Mouse (Mus musculus) midbrain, postnatal 0 days (tissue): Measurements from ENCODE around the gene Tmprss6. TPM values are rescaled to one million over a fixed set of nuclear protein-coding genes. Genes with fewer than 3 reads are reported as not detected.
A peak's percentile ranks its signal among the peaks of the same experiment; 100 is the strongest.

Experiments used
- ATAC-seq: fragments of 200-750 bp; cut with Nextera tagmentation; 2 replicates; pipeline ENCODE4 v1.8.0; 2017; ENCODE audit warnings: moderate number of reproducible peaks, mild to moderate bottlenecking, moderate TSS enrichment, moderate library complexity; ENCODE audit not compliant: low FRiP score
- DNase-seq: peaks from one replicate; pipeline ENCODE4 v3.0.0-alpha.2; 2015; ENCODE audit warnings: low spot score
- H3K27ac ChIP-seq: fragments of 300-500 bp; sonication (generic); 2 replicates; pipeline ENCODE4 v1.5.1; 2014; ENCODE audit warnings: low read depth, mild to moderate bottlenecking, low read length, mixed read lengths
- H3K27me3 ChIP-seq: fragments of 300-500 bp; sonication (generic); 2 replicates; pipeline ENCODE4 v1.6.1; 2014; ENCODE audit warnings: low read length, control low read depth, mixed read lengths; ENCODE audit not compliant: insufficient read depth
- H3K36me3 ChIP-seq: fragments of 300-500 bp; sonication (generic); 2 replicates; pipeline ENCODE4 v1.6.1; 2014; ENCODE audit warnings: low read length, control low read depth, mixed read lengths; ENCODE audit not compliant: insufficient read depth
- H3K4me1 ChIP-seq: fragments of 300-500 bp; sonication (generic); 2 replicates; pipeline ENCODE4 v1.6.1; 2014; ENCODE audit warnings: mild to moderate bottlenecking, control low read depth, antibody characterized with exemption, low read length, mixed read lengths; ENCODE audit not compliant: insufficient read depth
- H3K4me2 ChIP-seq: fragments of 300-500 bp; sonication (generic); 2 replicates; pipeline ENCODE4 v1.6.1; 2014; ENCODE audit warnings: low read depth, mild to moderate bottlenecking, low read length, mixed read lengths; ENCODE audit not compliant: poor library complexity, severe bottlenecking
- H3K4me3 ChIP-seq: fragments of 300-500 bp; sonication (generic); 2 replicates; pipeline ENCODE4 v1.5.1; 2014; ENCODE audit warnings: low read depth, mild to moderate bottlenecking, low read length, moderate library complexity
- H3K9ac ChIP-seq: fragments of 300-500 bp; sonication (generic); replicated peaks from 2 replicates; pipeline ENCODE4 v1.6.1; 2014; ENCODE audit warnings: mild to moderate bottlenecking, low read length, moderate library complexity, mixed read lengths; ENCODE audit not compliant: poor library complexity, severe bottlenecking
- H3K9me3 ChIP-seq: fragments of 300-500 bp; sonication (generic); 2 replicates; pipeline ENCODE4 v1.6.1; 2016; ENCODE audit warnings: low read length, control low read depth
- CTCF ChIP-seq: IDR thresholded peaks from 2 replicates; pipeline ENCODE4 v1.5.1; 2016; ENCODE audit warnings: antibody characterized with exemption, mild to moderate bottlenecking
- WGBS: fragments of 180-500 bp; shearing (Covaris S2); extraction: QIAGEN DNeasy Blood & Tissue Kit; methylation state at CpG from one replicate; pipeline ENCODE4 v1.1.7; 2014; 5-methylcytosine and 5-hydroxymethylcytosine counted together
- polyA plus RNA-seq: library from polyadenylated mRNA; unstranded; fragments of >200 nt; fragmentation: Nextera tagmentation; extraction: Ambion mirVana; gene quantifications from 2 replicates; pipeline ENCODE4 v1.2.1, GENCODE M21; 2015
- total RNA-seq: library from RNA; depleted of rRNA; stranded (reverse); fragments of >200 nt; gene quantifications from 2 replicates; pipeline ENCODE4 v1.2.3, GENCODE M21; 2014

Tmprss6 gene
- total and polyA plus RNA-seq, 2 experiments from 2014 or later, result 0.26 TPM; not detected in 1

DNA sequence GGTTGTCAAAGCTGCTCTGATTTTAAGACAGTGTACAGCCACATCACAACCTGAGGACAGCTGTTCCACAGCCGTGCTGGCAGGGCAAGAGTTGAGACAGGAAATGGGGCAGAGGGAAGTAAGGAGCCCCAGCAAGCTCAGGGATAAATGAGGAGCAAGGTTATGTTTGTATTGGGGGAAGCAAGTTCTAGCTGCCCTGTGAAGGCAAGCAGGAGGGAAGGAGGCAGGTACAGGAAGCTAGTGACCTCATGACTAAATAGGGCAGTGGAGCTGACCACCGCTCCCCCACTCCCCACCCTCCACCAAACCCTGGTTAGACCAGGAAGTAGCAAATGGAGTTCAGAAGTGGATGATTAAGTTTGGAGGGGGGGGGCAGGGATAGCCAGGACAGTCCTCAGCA lies 12.6 kb upstream of the Tmprss6 start:
- Histone ChIP-seq H3K9me3 (no peaks in the 10 kb centered on the region), H3K4me2 (no peak overlapping the region), H3K36me3 (no peaks in the 10 kb centered on the region), H3K4me1 (no peaks in the 10 kb centered on the region), H3K9ac (no peak overlapping the region), H3K4me3 (no peak overlapping the region), H3K27ac (no peak overlapping the region), H3K27me3 (no peaks in the 10 kb centered on the region)
- 88% methylated on average over 2 of the region's 2 CpGs for WGBS
- ATAC-seq (no peak), DNase-seq (no peak)
- no peak for TF ChIP-seq CTCF

DNA sequence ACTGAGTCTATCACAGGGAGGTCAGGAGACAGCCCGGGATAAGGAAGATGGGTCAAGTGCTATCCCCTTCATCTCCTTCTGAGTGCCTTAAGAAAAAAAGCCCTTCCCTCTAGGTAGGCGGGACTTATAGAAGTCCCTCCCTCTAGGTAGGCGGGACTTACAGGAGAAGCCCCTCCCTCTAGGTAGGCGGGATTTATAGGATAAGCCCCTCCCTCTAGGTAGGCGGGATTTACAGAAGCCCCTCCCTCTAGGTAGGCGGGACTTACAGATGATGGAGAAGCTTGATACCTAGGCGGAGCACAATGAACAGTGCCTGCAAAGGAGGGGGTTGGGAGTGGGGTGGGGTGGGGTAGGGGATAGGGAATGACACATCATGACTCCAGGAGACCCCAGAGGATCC lies 11.7 kb upstream of the Tmprss6 start:
- no peak for TF ChIP-seq CTCF
- Histone ChIP-seq H3K36me3 (no peaks in the 10 kb centered on the region), H3K4me2 (no peak overlapping the region), H3K4me1 (no peaks in the 10 kb centered on the region), H3K27me3 (no peaks in the 10 kb centered on the region), H3K4me3 (no peak overlapping the region), H3K27ac (no peak overlapping the region), H3K9me3 (no peaks in the 10 kb centered on the region), H3K9ac (no peak overlapping the region)
- ATAC-seq (no peak), DNase-seq (no peak)
- WGBS, result 73% methylated on average over 7 of the region's 7 CpGs

DNA sequence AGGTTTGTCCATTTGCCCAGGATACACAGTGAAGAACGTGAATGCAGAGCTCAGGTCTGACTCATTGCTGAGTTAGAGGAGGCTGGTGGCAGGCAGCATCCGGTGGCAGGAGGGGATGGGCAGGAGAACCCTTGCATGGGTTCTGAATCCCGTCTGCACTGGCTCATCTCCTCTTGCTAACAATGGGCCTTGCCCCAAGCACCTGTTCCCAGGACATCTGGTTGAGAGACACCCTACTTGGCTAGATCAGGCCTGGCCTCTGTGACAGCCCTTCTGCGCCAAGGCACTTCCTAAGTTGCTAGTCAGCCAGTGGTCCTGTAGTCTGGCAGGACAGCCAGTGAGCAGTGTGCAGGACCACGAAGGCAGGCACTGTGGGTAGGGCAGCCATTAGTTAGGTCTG lies 11.0 kb upstream of the Tmprss6 start:
- no peak for DNase-seq
- H3K9me3 ChIP-seq, result no peaks in the 10 kb centered on the region
- H3K4me3 ChIP-seq, result no peak overlapping the region
- H3K4me1 ChIP-seq, result no peaks in the 10 kb centered on the region
- H3K4me2 ChIP-seq, result no peak overlapping the region
- ATAC-seq, result no peak
- H3K9ac ChIP-seq, result no peak overlapping the region
- H3K36me3 ChIP-seq, result no peaks in the 10 kb centered on the region
- TF ChIP-seq CTCF, result no peak
- H3K27me3 ChIP-seq, result no peaks in the 10 kb centered on the region
- WGBS, result 82% methylated on average over 5 of the region's 5 CpGs
- H3K27ac ChIP-seq, result no peak overlapping the region

DNA sequence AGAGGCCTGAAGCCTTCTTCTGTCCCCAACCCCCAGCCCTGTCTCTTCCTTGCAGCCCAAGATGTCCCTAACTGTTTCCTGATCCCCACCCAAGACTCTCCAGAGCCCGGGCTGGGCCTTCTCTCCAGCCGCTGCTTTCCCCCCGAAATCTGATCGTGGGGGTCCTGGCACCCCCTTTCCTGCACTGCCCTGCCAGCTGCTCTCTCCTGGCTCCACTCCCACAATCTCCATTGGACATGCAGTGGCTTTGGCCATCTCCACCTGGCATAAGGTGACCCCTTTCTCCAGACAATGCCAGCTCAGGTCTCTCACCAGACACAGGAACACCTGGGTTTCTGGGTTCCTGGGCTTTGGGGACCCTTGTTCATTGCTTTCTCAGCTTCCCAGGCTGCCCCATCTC lies 9.6 kb upstream of the Tmprss6 start:
- Histone ChIP-seq H3K9ac (no peak overlapping the region), H3K4me1 (no peaks in the 10 kb centered on the region), H3K4me3 (no peak overlapping the region), H3K36me3 (no peaks in the 10 kb centered on the region), H3K4me2 (no peak overlapping the region), H3K27me3 (no peaks in the 10 kb centered on the region), H3K9me3 (no peaks in the 10 kb centered on the region), H3K27ac (no peak overlapping the region)
- no peak for DNase-seq
- 86% methylated on average over 4 of the region's 4 CpGs for WGBS
- no peak for TF ChIP-seq CTCF
- no peak for ATAC-seq

DNA sequence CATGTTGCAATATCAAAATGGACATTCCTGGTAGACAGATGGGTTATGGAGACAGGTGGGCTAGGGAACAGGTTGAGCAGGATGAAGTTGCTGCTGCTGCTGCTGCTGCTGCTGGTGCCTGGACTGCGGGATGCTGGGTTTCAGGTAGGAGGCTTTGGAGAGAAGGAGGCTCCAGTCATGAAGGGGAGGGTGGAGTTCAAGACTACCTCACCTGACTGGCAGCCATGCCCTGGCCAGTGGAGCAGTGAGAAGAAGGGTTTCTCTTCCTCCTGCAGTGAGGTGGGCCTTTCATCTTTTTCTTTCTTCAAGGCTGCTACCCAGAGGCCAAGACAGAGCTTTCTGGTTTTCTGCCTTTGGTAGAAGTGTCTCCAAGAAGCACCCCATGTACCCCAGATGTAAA lies 8.4 kb upstream of the Tmprss6 start:
- Histone ChIP-seq H3K4me2 (no peak overlapping the region), H3K4me1 (no peaks in the 10 kb centered on the region), H3K4me3 (no peak overlapping the region), H3K36me3 (no peaks in the 10 kb centered on the region), H3K27ac (no peak overlapping the region), H3K9me3 (no peaks in the 10 kb centered on the region), H3K9ac (no peak overlapping the region), H3K27me3 (no peaks in the 10 kb centered on the region)
- 86% methylated on average over 1 of the region's 1 CpGs for WGBS
- DNase-seq (no peak), ATAC-seq (no peak)
- TF ChIP-seq CTCF, result no peak

DNA sequence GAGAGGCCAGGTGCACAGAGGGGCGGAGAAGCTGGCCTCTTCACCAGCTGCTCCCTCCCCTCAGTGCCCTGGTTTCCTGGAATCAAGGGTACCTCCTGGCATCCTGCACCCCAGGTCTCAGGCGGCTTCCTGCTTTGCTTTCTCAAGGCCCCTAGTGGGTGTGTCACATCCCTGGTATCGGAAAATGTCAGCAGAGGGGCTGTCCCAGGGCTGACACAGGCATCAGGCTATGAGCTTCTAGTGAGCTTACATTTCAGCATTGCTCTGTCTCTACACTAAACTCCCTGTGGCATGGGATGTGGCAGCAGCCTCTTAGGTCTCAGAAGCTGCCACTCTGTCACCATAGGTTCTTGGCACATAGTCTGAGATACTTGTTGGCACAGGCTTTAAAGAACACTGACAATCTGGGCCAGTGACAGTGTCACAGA lies 7.2 kb upstream of the Tmprss6 start:
- H3K27me3 ChIP-seq, result no peaks in the 10 kb centered on the region
- peak; percentile 42 for DNase-seq
- H3K27ac ChIP-seq, result no peak overlapping the region
- H3K36me3 ChIP-seq, result no peaks in the 10 kb centered on the region
- no peak for TF ChIP-seq CTCF
- no peaks in the 10 kb centered on the region for H3K4me1 ChIP-seq
- H3K4me2 ChIP-seq, result no peak overlapping the region
- H3K9me3 ChIP-seq, result no peaks in the 10 kb centered on the region
- ATAC-seq, result no peak
- H3K9ac ChIP-seq, result no peak overlapping the region
- 71% methylated on average over 3 of the region's 3 CpGs for WGBS
- H3K4me3 ChIP-seq, result no peak overlapping the region
